Mouse (Mus musculus): ENCODE data around the gene Amdhd1.

- TF ChIP-seq CTCF (IDR thresholded peaks at IDR 0.05; ENCODE audit: borderline replicate concordance, insufficient read depth, low read length) (peak; percentile 24; the same call in 1 of the 2 replicates), POLR2A (IDR thresholded peaks at IDR 0.05; ENCODE audit: low read depth, low read length) (no peak)
Measured at GRCm38 (mm10) chr10:93486622-93487021, 53.2 kb downstream of the Amdhd1 start.
